Mouse (Mus musculus) embryonic facial prominence, embryonic 13.5 days (tissue): Measurements from ENCODE around the gene Gm49358. TPM values are rescaled to one million over a fixed set of nuclear protein-coding genes. Genes with fewer than 3 reads are reported as not detected.

Source experiments
- ATAC-seq: fragments of 200-750 bp; cut with Nextera tagmentation; 2 replicates; pipeline ENCODE4 v1.8.0; 2017; ENCODE audit warnings: low read depth; ENCODE audit not compliant: insufficient number of reproducible peaks, insufficient read depth, low FRiP score, low TSS enrichment
- H3K27ac ChIP-seq: fragments of 300-500 bp; sonication (generic); 2 replicates; pipeline ENCODE4 v1.5.1; 2015; ENCODE audit warnings: moderate library complexity, mild to moderate bottlenecking, inconsistent platforms
- H3K27me3 ChIP-seq: fragments of 300-500 bp; sonication (generic); 2 replicates; pipeline ENCODE4 v1.6.1; 2015; ENCODE audit warnings: mild to moderate bottlenecking, inconsistent platforms
- H3K36me3 ChIP-seq: fragments of 300-500 bp; sonication (generic); 2 replicates; pipeline ENCODE4 v1.6.1; 2015; ENCODE audit warnings: mild to moderate bottlenecking, inconsistent platforms
- H3K4me1 ChIP-seq: fragments of 300-500 bp; sonication (generic); 2 replicates; pipeline ENCODE4 v1.6.1; 2015; ENCODE audit warnings: inconsistent platforms
- H3K4me2 ChIP-seq: fragments of 300-500 bp; sonication (generic); 2 replicates; pipeline ENCODE4 v1.6.1; 2015; ENCODE audit warnings: moderate library complexity, mild to moderate bottlenecking, inconsistent platforms
- H3K4me3 ChIP-seq: fragments of 300-500 bp; sonication (generic); 2 replicates; pipeline ENCODE4 v1.5.1; 2015; ENCODE audit warnings: mild to moderate bottlenecking, inconsistent platforms
- H3K9ac ChIP-seq: fragments of 300-500 bp; sonication (generic); 2 replicates; pipeline ENCODE4 v1.6.1; 2015; ENCODE audit warnings: mild to moderate bottlenecking, inconsistent platforms
- H3K9me3 ChIP-seq: fragments of 300-500 bp; sonication (generic); 2 replicates; pipeline ENCODE4 v1.6.1; 2016; ENCODE audit warnings: inconsistent platforms
- WGBS: fragments of 180-500 bp; shearing (Covaris S2); methylation state at CpG from one replicate; pipeline ENCODE4 v1.1.7; 2015; ENCODE audit warnings: mixed read lengths; 5-methylcytosine and 5-hydroxymethylcytosine counted together
- polyA plus RNA-seq: library from polyadenylated mRNA; unstranded; fragments of >200 nt; fragmentation: Nextera tagmentation; extraction: Ambion mirVana; gene quantifications from 2 replicates; pipeline ENCODE4 v1.2.1, GENCODE M21; 2015

Gene Gm49358
- polyA plus RNA-seq, 1 experiment from 2014 or later = not detected

DNA sequence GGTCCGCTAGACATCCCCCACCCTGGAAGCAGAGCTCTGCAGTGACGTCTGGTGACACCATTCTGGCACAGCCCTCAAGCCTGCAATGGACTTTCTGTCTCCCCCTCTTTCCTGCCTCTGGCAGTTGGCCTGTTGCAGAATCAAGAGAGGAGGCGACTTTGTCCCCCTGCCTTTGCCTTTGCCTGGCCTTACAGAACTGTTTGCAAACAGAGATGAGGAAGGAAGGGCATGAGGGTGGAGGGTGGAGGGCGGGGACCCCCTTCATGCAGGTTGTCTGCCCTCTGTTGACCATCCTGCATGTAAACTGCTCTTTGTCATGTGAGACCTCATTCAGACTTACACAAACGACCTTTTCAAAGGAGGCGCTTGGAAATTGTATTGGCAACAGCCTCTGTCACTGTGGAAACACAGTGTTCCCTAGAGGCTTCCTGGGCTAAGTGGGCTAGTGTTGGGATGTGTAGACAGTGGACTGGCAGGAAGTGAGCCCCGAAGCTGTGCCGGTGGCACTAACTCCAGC is 55.9 kb downstream of the Gm49358 start:
- no peak for ATAC-seq
- Histone ChIP-seq H3K36me3 (0 out of 2 replicates have a peak, but pooled peaks cover 5% of the 10 kb centered on the region), H3K4me3 (no peak overlapping the region), H3K4me1 (peaks cover 26% of the 10 kb centered on the region), H3K27me3 (no peaks in the 10 kb centered on the region), H3K4me2 (no peak overlapping the region), H3K27ac (0 out of 2 replicates have a peak overlapping the region, but pooled peaks have one; percentile 64), H3K9ac (no peak overlapping the region), H3K9me3 (no peaks in the 10 kb centered on the region)
- WGBS = 19% methylated on average over 8 of the region's 8 CpGs

DNA sequence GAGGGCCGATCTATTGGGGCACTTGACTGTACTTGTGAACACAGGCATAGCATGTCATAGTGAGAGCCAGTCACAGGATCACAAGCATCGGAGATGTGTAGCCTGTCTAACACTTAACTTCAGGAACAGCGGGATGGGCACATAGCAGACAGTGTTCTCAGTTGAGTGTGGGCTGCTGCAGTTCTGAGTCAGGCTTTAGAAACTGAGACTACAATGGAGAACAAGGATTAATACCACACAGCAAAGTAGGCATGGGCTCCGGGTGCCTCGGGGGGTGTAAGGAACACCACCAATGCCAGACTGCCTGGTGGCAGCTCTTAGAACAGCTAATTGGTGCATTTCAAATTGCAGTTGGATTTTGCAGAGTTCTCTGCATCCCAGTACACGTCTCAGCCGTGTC is 57.2 kb downstream of the Gm49358 start:
- H3K27ac ChIP-seq = no peak overlapping the region
- ATAC-seq = no peak
- H3K9me3 ChIP-seq = no peaks in the 10 kb centered on the region
- H3K4me1 ChIP-seq = peaks cover 21% of the 10 kb centered on the region
- H3K4me3 ChIP-seq = no peak overlapping the region
- 85% methylated on average over 7 of the region's 7 CpGs for WGBS
- no peak overlapping the region for H3K9ac ChIP-seq
- H3K4me2 ChIP-seq = no peak overlapping the region
- H3K27me3 ChIP-seq = no peaks in the 10 kb centered on the region
- H3K36me3 ChIP-seq = no peaks in the 10 kb centered on the region

DNA sequence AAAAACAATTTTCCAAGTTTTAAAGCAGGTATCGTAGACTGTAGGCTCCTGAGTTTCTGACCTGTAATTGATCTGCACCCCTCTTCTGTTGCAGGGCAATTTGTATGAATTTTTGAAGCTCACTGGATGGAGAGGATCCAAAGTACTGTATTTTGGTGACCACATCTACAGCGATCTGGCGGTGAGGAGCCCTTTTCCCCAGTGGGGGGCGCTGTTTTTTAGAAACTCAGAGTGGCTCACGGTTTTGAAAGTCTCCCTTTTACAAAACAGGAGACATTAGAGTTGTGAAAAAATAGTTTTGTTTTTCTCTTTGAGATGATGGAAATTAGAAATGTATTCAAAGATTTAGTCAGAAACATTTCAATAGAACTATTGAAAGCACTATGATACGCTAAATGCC is 60.3 kb downstream of the Gm49358 start:
- no peak overlapping the region for H3K27ac ChIP-seq

DNA sequence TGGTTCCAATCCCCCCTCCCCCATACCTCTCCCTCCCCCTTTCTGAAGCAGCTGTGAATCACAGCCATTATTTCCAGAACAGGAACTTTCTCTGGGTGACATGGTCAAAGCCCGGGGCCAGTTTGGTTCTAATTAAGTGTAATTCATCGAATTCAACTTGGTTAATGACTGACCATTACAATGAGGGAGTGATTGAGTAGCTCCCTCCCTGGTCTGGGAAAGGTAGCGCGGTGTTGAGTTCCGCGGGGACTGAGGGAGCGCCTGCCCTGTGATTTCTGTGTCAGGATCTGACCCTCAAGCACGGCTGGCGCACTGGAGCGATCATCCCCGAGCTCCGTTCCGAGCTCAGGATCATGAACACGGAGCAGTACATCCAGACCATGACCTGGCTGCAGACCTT is 61.1 kb downstream of the Gm49358 start:
- H3K9me3 ChIP-seq = no peaks in the 10 kb centered on the region
- H3K4me3 ChIP-seq = no peak overlapping the region
- no peaks in the 10 kb centered on the region for H3K27me3 ChIP-seq
- peaks cover 15% of the 10 kb centered on the region for H3K4me1 ChIP-seq
- no peak for ATAC-seq
- WGBS = 33% methylated on average over 14 of the region's 14 CpGs
- no peak overlapping the region for H3K27ac ChIP-seq
- H3K9ac ChIP-seq = no peak overlapping the region
- peaks cover 12% of the 10 kb centered on the region for H3K36me3 ChIP-seq
- H3K4me2 ChIP-seq = no peak overlapping the region

More for the DNA sequence above, 60.3 kb downstream of the Gm49358 start:
- ATAC-seq = no peak
- Histone ChIP-seq H3K4me2 (no peak overlapping the region), H3K4me1 (peaks cover 22% of the 10 kb centered on the region), H3K9ac (no peak overlapping the region), H3K27me3 (no peaks in the 10 kb centered on the region), H3K9me3 (no peaks in the 10 kb centered on the region), H3K4me3 (no peak overlapping the region), H3K36me3 (peaks cover 6% of the 10 kb centered on the region)
- 68% methylated on average over 6 of the region's 6 CpGs for WGBS

DNA sequence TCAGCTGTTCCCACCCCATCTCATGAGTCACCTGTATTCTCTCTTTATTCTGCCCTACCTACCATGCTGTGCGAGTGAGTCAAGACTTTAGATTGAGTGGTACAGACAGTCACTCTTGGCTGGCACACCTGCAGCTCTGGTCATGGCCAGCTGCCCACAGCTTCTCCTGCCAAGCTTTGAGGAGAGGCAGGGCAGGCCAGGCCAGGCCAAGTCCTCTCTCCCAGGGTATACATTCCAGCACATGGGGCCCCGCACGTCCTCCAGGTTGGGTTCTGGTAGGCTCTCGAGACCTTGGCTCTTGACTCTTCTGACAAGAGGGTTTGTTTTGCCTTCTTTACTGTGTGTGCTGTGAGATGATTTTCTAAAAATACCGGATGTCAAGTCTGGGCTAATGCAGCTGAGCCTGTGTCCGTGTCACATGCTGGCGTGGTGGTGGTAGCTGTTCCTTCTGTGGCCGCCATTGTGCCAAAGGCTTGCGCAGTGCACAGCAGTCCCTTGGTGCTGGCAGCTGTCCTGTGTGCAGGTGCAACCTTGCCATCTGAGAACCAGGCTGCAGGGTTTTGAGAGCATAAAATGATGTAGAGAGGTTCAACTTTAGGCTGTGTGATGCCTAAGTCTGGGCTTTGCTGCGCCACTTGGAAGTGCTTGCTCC is 62.2 kb downstream of the Gm49358 start:
- H3K9ac ChIP-seq = no peak overlapping the region
- ATAC-seq = no peak
- H3K4me1 ChIP-seq = peaks cover 8% of the 10 kb centered on the region; the same call in 1 of the 2 replicates
- 84% methylated on average over 10 of the region's 10 CpGs for WGBS
- no peak overlapping the region for H3K27ac ChIP-seq
- no peaks in the 10 kb centered on the region for H3K27me3 ChIP-seq
- H3K9me3 ChIP-seq = no peaks in the 10 kb centered on the region
- peaks cover 12% of the 10 kb centered on the region for H3K36me3 ChIP-seq
- H3K4me3 ChIP-seq = no peak overlapping the region
- no peak overlapping the region for H3K4me2 ChIP-seq

DNA sequence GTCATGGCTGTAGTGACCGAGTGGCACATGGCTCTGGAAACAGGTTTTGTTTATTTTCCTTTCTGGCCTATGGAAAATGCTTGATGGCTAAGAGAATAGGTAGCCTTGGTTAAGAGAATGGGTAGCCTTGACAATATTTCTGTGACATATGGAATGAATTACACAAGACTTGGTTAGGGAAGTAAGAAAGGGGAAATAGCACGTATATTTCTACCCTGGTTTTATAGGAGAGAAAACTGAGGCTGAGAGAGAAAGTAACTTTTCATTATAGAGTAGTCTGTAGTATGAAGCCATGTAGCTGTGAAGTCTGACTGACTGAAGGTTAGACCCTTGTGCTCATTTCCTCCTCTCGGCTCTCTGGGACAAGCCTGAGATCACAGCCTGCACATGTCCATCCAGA is 63.2 kb downstream of the Gm49358 start:
- H3K4me2 ChIP-seq = no peak overlapping the region
- ATAC-seq = no peak
- 42% methylated on average over 3 of the region's 3 CpGs for WGBS

DNA sequence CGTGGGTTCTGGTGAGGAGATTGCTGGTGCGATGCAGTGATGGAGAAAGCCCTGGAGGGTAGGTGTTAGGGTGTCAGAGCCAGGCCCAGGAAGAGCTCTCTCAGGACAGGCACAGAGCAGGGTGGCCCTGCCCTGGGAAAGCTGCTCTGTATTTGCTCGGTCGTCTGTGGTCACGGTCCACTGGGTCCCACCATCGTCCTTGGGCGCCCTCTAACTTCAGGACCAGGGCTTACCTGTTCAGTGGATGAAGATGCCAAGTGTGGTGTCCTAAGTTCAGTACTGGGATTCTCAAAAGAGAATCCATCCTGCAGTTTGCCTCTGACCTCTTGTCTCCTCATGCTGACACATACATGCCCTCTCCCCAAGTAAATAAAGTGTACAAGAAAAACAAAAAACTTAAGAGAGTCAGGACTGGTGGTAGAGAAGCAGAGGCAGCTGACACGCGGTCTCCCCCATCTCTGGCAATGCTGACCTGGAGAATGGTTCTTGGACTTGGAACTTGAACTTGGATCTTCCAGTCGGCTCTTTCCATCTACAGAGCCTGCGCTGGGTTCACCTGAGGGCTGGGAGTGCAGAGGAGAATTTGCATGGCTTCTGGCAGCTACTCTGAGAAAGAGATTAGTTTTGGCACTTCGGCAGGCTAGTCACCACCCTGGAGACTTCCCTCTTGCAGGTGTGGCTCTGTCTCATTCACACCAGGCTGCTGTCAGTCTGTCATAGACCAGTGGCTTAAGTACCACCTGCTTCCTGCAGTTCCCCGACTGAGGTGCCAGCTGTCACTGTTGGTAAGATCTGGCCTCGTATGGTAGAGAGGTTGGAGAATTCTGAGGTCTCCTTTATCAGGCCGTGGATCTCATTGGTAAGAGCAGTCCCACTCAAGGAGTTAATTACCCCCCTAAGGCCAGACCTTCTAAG is 64.7 kb downstream of the Gm49358 start:
- H3K4me1 ChIP-seq = peaks cover 8% of the 10 kb centered on the region; the same call in 1 of the 2 replicates
- no peak for ATAC-seq
- no peak overlapping the region for H3K4me2 ChIP-seq
- no peak overlapping the region for H3K27ac ChIP-seq
- H3K36me3 ChIP-seq = peaks cover 12% of the 10 kb centered on the region
- no peak overlapping the region for H3K9ac ChIP-seq
- no peaks in the 10 kb centered on the region for H3K27me3 ChIP-seq
- WGBS = 84% methylated on average over 15 of the region's 15 CpGs
- no peak overlapping the region for H3K4me3 ChIP-seq
- no peaks in the 10 kb centered on the region for H3K9me3 ChIP-seq

More for the DNA sequence above, 63.2 kb downstream of the Gm49358 start:
- H3K4me3 ChIP-seq = no peak overlapping the region
- H3K27ac ChIP-seq = 0 out of 2 replicates have a peak overlapping the region, but pooled peaks have one; percentile 11
- H3K9me3 ChIP-seq = no peaks in the 10 kb centered on the region
- H3K9ac ChIP-seq = no peak overlapping the region
- H3K36me3 ChIP-seq = peaks cover 12% of the 10 kb centered on the region
- H3K4me1 ChIP-seq = peaks cover 8% of the 10 kb centered on the region; the same call in 1 of the 2 replicates
- no peaks in the 10 kb centered on the region for H3K27me3 ChIP-seq

DNA sequence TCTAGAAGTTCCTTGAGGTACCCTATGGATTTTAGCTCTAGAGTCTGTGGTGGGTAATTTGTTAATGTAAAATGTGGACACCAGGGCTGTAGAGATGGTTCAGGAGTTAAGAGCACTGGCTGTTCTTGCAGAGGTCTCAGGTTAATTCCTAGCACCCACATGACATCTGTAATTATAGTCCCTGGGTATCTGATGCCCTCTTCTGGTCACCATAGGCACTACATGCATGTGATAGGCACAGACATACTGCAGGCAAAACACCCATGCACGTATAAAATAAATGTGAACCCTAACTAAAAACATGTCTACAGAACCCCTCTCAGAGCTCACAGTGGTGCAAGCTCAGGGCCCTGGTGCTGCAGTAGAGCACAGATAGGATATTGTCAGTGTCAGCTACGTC is 65.7 kb downstream of the Gm49358 start:
- Histone ChIP-seq H3K9ac (no peak overlapping the region), H3K27me3 (no peaks in the 10 kb centered on the region), H3K4me3 (no peak overlapping the region), H3K27ac (no peak overlapping the region), H3K9me3 (no peaks in the 10 kb centered on the region), H3K4me1 (peaks cover 7% of the 10 kb centered on the region; the same call in 1 of the 2 replicates), H3K36me3 (peaks cover 18% of the 10 kb centered on the region), H3K4me2 (no peak overlapping the region)
- ATAC-seq = no peak
- 87% methylated on average over 2 of the region's 2 CpGs for WGBS

DNA sequence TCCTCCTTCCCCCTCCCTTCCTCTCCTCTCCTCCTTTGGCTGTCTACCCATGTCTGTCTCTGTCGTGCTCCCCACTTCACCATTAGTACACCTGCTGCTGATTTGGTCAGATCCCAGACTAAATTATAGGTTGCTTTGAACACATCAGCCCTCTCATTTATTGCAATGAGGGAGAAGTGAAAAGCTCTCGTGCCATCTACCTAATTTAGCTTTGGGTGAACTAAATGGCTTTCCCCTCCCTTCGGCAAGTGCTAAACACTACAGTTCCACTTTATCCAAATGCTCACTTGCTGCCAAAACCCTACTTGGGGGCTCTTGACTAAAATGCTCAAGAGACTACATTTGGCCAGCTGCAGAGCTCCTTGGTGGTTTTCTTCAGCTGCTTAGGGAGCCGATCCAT is 73.0 kb downstream of the Gm49358 start:
- 69% methylated on average over 4 of the region's 4 CpGs for WGBS
- H3K9ac ChIP-seq = no peak overlapping the region
- H3K4me2 ChIP-seq = no peak overlapping the region
- ATAC-seq = no peak
- H3K27me3 ChIP-seq = no peaks in the 10 kb centered on the region
- H3K36me3 ChIP-seq = 0 out of 2 replicates have a peak, but pooled peaks cover 10% of the 10 kb centered on the region
- no peak overlapping the region for H3K4me3 ChIP-seq
- H3K27ac ChIP-seq = no peak overlapping the region
- H3K9me3 ChIP-seq = no peaks in the 10 kb centered on the region
- H3K4me1 ChIP-seq = 0 out of 2 replicates have a peak, but pooled peaks cover 6% of the 10 kb centered on the region

DNA sequence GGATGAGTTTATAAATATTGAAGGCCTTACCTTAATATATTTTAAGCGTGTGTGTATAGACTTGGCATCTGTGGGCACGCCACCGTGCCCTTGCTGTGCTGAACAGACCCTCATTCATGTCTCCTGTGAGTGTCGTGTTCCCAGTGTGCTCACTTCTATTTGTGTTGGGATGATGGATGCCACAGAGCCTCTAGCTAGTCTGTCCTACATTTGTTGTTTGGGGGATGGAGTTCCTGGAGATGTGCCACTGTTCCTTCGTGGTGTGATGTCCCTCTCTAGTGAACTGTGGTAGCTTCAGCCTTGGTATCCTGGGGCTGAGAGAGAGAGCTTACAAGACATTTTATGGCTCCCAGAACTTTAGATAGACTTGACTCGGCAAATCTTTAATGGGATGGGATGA is 75.1 kb downstream of the Gm49358 start:
- Histone ChIP-seq H3K27me3 (no peaks in the 10 kb centered on the region), H3K27ac (no peak overlapping the region)

DNA sequence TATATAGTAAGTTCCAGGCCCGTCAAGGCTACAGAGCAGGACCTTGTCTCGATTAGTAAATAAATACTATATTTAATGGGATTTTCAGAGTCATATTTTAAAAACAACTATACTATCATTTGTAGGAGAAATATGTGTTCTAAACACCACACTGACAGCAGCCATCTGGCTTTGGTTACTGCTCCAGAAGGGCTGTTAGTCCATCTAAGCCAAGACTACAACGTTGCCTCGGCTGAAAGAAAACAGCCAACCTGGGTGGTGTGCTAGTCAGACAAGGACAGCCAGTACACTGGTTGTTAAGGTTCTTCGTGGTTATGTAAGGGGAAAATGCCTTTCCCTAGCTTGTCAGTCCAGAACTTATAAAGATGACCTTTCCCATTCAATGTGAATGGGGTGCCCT is 78.9 kb downstream of the Gm49358 start:
- no peak for ATAC-seq

More for the DNA sequence above, 75.1 kb downstream of the Gm49358 start:
- no peak overlapping the region for H3K9ac ChIP-seq
- 0 out of 2 replicates have a peak, but pooled peaks cover 6% of the 10 kb centered on the region for H3K4me1 ChIP-seq
- H3K4me2 ChIP-seq = no peak overlapping the region
- no peaks in the 10 kb centered on the region for H3K9me3 ChIP-seq
- 0 out of 2 replicates have a peak, but pooled peaks cover 10% of the 10 kb centered on the region for H3K36me3 ChIP-seq
- no peak overlapping the region for H3K4me3 ChIP-seq
- no peak for ATAC-seq
- 89% methylated on average over 6 of the region's 6 CpGs for WGBS

More for the DNA sequence above, 78.9 kb downstream of the Gm49358 start:
- H3K36me3 ChIP-seq = no peaks in the 10 kb centered on the region
- no peaks in the 10 kb centered on the region for H3K9me3 ChIP-seq
- H3K4me3 ChIP-seq = no peak overlapping the region
- H3K9ac ChIP-seq = no peak overlapping the region
- WGBS = 56% methylated on average over 5 of the region's 5 CpGs
- H3K4me1 ChIP-seq = no peaks in the 10 kb centered on the region
- H3K27me3 ChIP-seq = no peaks in the 10 kb centered on the region
- H3K4me2 ChIP-seq = no peak overlapping the region
- no peak overlapping the region for H3K27ac ChIP-seq
